Mouse (Mus musculus) lung, embryonic 15.5 days (tissue): ENCODE data around the gene Oxsr1. TPM values are rescaled to one million over a fixed set of nuclear protein-coding genes. Genes with fewer than 3 reads are reported as not detected.

ENCODE experiments used
- ATAC-seq: fragments of 200-750 bp; cut with Nextera tagmentation; 2 replicates; pipeline ENCODE4 v1.8.0; 2017; ENCODE audit warnings: moderate number of reproducible peaks, borderline replicate concordance; ENCODE audit not compliant: low FRiP score, low TSS enrichment; ENCODE audit errors: extremely low read depth
- H3K27ac ChIP-seq: fragments of 300-500 bp; sonication (generic); 2 replicates; pipeline ENCODE4 v1.5.1; 2015; ENCODE audit warnings: moderate library complexity, mild to moderate bottlenecking, inconsistent platforms
- H3K27me3 ChIP-seq: fragments of 300-500 bp; sonication (generic); 2 replicates; pipeline ENCODE4 v1.6.1; 2015; ENCODE audit warnings: inconsistent platforms
- H3K36me3 ChIP-seq: fragments of 300-500 bp; sonication (generic); 2 replicates; pipeline ENCODE4 v1.6.1; 2015; ENCODE audit warnings: inconsistent platforms
- H3K4me1 ChIP-seq: fragments of 300-500 bp; sonication (generic); 2 replicates; pipeline ENCODE4 v1.6.1; 2015; ENCODE audit warnings: inconsistent platforms
- H3K4me2 ChIP-seq: fragments of 300-500 bp; sonication (generic); 2 replicates; pipeline ENCODE4 v1.6.1; 2015; ENCODE audit warnings: inconsistent platforms, mild to moderate bottlenecking, moderate library complexity
- H3K4me3 ChIP-seq: fragments of 300-500 bp; sonication (generic); 2 replicates; pipeline ENCODE4 v1.5.1; 2015; ENCODE audit warnings: mild to moderate bottlenecking, inconsistent platforms
- H3K9ac ChIP-seq: fragments of 300-500 bp; sonication (generic); 2 replicates; pipeline ENCODE4 v1.6.1; 2015; ENCODE audit warnings: inconsistent platforms
- H3K9me3 ChIP-seq: fragments of 300-500 bp; sonication (generic); 2 replicates; pipeline ENCODE4 v1.6.1; 2016; ENCODE audit warnings: inconsistent platforms
- WGBS: fragments of 180-500 bp; shearing (Covaris S2); methylation state at CpG from one replicate; pipeline ENCODE4 v1.1.7; 2015; 5-methylcytosine and 5-hydroxymethylcytosine counted together
- polyA plus RNA-seq: library from polyadenylated mRNA; unstranded; fragments of >200 nt; fragmentation: Nextera tagmentation; extraction: Ambion mirVana; gene quantifications from 2 replicates; pipeline ENCODE4 v1.2.1, GENCODE M21; 2015

Gene Oxsr1
- polyA plus RNA-seq, 1 experiment from 2014 or later = 11.3 TPM

- peak; percentile 66; the same call in 1 of the 2 replicates for ATAC-seq
- 26% methylated on average over 4 of the region's 4 CpGs for WGBS
Measured at GRCm38 (mm10) chr9:119352060-119352459, 29.8 kb upstream of the Oxsr1 start.

DNA sequence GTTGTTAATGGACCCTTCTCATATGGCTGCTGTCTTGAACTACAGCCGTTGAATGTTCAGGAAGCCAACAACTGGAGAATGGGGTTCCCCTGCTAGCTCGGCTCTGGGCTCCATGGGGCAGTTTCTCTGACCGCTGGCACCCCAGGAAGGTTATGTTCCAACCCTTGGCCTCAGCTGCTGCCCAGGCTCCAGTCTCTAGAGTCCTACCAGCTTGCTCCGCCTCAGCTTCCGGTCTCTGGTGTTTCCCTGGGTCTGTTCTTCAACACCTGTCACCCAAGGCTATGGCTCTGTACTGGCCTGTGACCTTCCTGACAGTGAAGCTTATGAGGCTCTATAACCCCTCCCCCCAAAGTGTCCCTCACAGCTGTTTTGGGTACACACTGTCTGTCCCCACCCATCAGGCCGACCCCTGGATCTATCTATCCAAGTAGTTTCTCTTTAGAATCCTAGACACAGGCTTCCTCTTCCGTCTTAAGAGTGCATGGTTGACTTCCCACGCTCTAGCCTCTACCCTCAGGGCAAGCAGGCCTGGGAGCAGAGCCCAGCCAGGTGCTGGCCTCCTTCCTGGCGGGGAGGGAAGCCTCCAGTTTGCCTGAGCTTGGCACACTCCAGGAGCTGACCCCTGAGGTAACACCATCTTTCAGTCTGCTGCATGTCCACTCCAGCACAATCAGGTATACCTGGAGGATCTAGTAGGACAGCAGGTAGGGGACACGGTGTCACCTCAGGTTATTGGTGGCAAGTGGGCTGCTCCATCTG, 28.9 kb upstream of the Oxsr1 start:
- Histone ChIP-seq H3K4me3 (no peak overlapping the region), H3K27ac (no peak overlapping the region), H3K9ac (no peak overlapping the region), H3K9me3 (no peaks in the 10 kb centered on the region), H3K36me3 (peaks cover 41% of the 10 kb centered on the region), H3K4me1 (no peaks in the 10 kb centered on the region), H3K4me2 (no peak overlapping the region), H3K27me3 (no peaks in the 10 kb centered on the region)
- no peak for ATAC-seq
- 85% methylated on average over 10 of the region's 10 CpGs for WGBS

More at GRCm38 (mm10) chr9:119352060-119352459, 29.8 kb upstream of the Oxsr1 start:
- Histone ChIP-seq H3K9ac (no peak overlapping the region), H3K36me3 (peaks cover 34% of the 10 kb centered on the region), H3K9me3 (no peaks in the 10 kb centered on the region), H3K27ac (no peak overlapping the region), H3K4me1 (no peaks in the 10 kb centered on the region), H3K4me3 (no peak overlapping the region), H3K4me2 (no peak overlapping the region), H3K27me3 (no peaks in the 10 kb centered on the region)

- Histone ChIP-seq H3K4me2 (no peak overlapping the region), H3K36me3 (peaks cover 47% of the 10 kb centered on the region), H3K27me3 (no peaks in the 10 kb centered on the region), H3K9ac (no peak overlapping the region), H3K9me3 (no peaks in the 10 kb centered on the region), H3K4me1 (no peaks in the 10 kb centered on the region), H3K4me3 (no peak overlapping the region), H3K27ac (no peak overlapping the region)
- no peak for ATAC-seq
- 88% methylated on average over 3 of the region's 3 CpGs for WGBS
Measured at GRCm38 (mm10) chr9:119350531-119350930, 28.3 kb upstream of the Oxsr1 start.

- Histone ChIP-seq H3K4me2 (no peak overlapping the region), H3K27ac (no peak overlapping the region), H3K9ac (no peak overlapping the region), H3K9me3 (no peaks in the 10 kb centered on the region), H3K4me3 (no peak overlapping the region), H3K4me1 (peaks cover 13% of the 10 kb centered on the region), H3K27me3 (no peaks in the 10 kb centered on the region), H3K36me3 (peaks cover 65% of the 10 kb centered on the region)
- no peak for ATAC-seq
- 87% methylated on average over 8 of the region's 8 CpGs for WGBS
Measured at GRCm38 (mm10) chr9:119346376-119346775, 24.1 kb upstream of the Oxsr1 start.

- Histone ChIP-seq H3K4me3 (peak overlapping the region; percentile 66; the same call in 1 of the 2 replicates), H3K9ac (no peak overlapping the region), H3K27me3 (no peaks in the 10 kb centered on the region), H3K36me3 (peaks cover 43% of the 10 kb centered on the region), H3K4me2 (peak overlapping the region; percentile 86; the same call in 1 of the 2 replicates), H3K4me1 (peaks cover 32% of the 10 kb centered on the region), H3K27ac (no peak overlapping the region), H3K9me3 (no peaks in the 10 kb centered on the region)
- ATAC-seq = no peak
- 80% methylated on average over 7 of the region's 7 CpGs for WGBS
Measured at GRCm38 (mm10) chr9:119342728-119343127, 20.5 kb upstream of the Oxsr1 start.

GRCm38 (mm10) chr9:119340909-119341816, 18.9 kb upstream of the Oxsr1 start, which contains the start of gene Myd88:
Gene Myd88, minus strand, starts transcription at chr9:119341411.
- Histone ChIP-seq H3K36me3 (peaks cover 42% of the 10 kb centered on the region), H3K27ac (peak within 1 kb of the TSS; percentile 94), H3K9ac (peak within 1 kb of the TSS; percentile 80), H3K4me3 (peak within 1 kb of the TSS; percentile 66), H3K9me3 (no peaks in the 10 kb centered on the region), H3K4me1 (peaks cover 32% of the 10 kb centered on the region), H3K27me3 (no peaks in the 10 kb centered on the region), H3K4me2 (peak within 1 kb of the TSS; percentile 86)
- WGBS = under 1% methylated on average over 68 of the region's 68 CpGs
- ATAC-seq = peak; percentile 98

- 2% methylated on average over 8 of the region's 8 CpGs for WGBS
- peak overlapping the region; percentile 80 for H3K9ac ChIP-seq
- no peak for ATAC-seq
- H3K9me3 ChIP-seq = no peaks in the 10 kb centered on the region
- peak overlapping the region; percentile 66 for H3K4me3 ChIP-seq
- H3K4me2 ChIP-seq = peak overlapping the region; percentile 86
- no peaks in the 10 kb centered on the region for H3K27me3 ChIP-seq
- H3K4me1 ChIP-seq = peaks cover 32% of the 10 kb centered on the region
- H3K27ac ChIP-seq = peak overlapping the region; percentile 94
- H3K36me3 ChIP-seq = peaks cover 32% of the 10 kb centered on the region
Measured at GRCm38 (mm10) chr9:119340212-119340580, 18.0 kb upstream of the Oxsr1 start.

DNA sequence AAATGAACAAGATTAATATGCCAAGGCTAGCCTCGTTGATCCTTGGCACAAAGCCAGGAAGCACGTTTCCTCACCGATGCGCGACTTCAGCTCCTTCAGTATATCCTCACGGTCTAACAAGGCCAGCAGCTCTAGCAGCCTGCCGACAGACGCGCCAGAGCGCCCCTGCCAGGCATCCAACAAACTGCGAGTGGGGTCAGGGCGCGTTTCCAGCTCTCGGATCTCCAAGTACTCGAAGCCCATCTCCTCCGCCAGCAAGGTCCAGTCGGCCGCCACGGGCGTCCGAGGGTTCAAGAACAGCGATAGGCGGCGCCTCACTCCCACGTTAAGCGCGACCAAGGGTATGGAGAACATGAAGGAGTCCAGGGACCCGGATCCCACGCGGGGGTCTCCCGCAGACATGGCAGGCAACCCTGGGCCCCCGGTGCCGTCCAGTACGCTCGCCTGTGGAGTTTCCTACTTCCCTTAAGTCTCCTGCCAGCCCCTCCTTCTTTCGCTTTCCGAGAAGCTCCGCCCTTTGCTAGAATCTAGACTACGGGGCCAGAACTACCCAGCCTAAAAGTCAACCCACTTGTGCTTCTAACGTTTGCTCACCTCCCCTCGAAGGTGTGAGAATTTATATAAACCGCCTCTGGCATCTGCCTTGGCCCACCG, 17.5 kb upstream of the Oxsr1 start, which contains the start of gene Acaa1a:
Gene Acaa1a, plus strand, starts transcription at position 119 of the 654 bp plus-strand sequence.
- Histone ChIP-seq H3K27ac (peak within 1 kb of the TSS; percentile 94), H3K36me3 (peaks cover 27% of the 10 kb centered on the region), H3K4me1 (peaks cover 33% of the 10 kb centered on the region), H3K4me2 (peak within 1 kb of the TSS; percentile 86), H3K9ac (peak within 1 kb of the TSS; percentile 80), H3K4me3 (peak within 1 kb of the TSS; percentile 66), H3K9me3 (no peaks in the 10 kb centered on the region), H3K27me3 (no peaks in the 10 kb centered on the region)
- no peak for ATAC-seq
- under 1% methylated on average over 43 of the region's 43 CpGs for WGBS

- ATAC-seq = no peak
- Histone ChIP-seq H3K27ac (no peak overlapping the region), H3K27me3 (no peaks in the 10 kb centered on the region), H3K9me3 (no peaks in the 10 kb centered on the region), H3K4me1 (peaks cover 39% of the 10 kb centered on the region), H3K9ac (peak overlapping the region; percentile 80; the same call in 1 of the 2 replicates), H3K4me3 (peak overlapping the region; percentile 66), H3K36me3 (peaks cover 22% of the 10 kb centered on the region), H3K4me2 (peak overlapping the region; percentile 86)
- WGBS = 39% methylated on average over 7 of the region's 7 CpGs
Measured at GRCm38 (mm10) chr9:119339106-119339505, 16.9 kb upstream of the Oxsr1 start.

- H3K27me3 ChIP-seq = no peaks in the 10 kb centered on the region
- H3K4me2 ChIP-seq = no peak overlapping the region
- WGBS = 83% methylated on average over 3 of the region's 3 CpGs
- H3K4me1 ChIP-seq = peaks cover 43% of the 10 kb centered on the region
- peaks cover 15% of the 10 kb centered on the region for H3K36me3 ChIP-seq
- ATAC-seq = no peak
- no peak overlapping the region for H3K27ac ChIP-seq
- no peak overlapping the region for H3K9ac ChIP-seq
- no peaks in the 10 kb centered on the region for H3K9me3 ChIP-seq
- H3K4me3 ChIP-seq = no peak overlapping the region
Measured at GRCm38 (mm10) chr9:119338350-119338749, 16.1 kb upstream of the Oxsr1 start.

- H3K27ac ChIP-seq = no peak overlapping the region
- no peaks in the 10 kb centered on the region for H3K9me3 ChIP-seq
- no peak for ATAC-seq
- no peak overlapping the region for H3K9ac ChIP-seq
- WGBS = 92% methylated on average over 14 of the region's 14 CpGs
- H3K4me1 ChIP-seq = peaks cover 42% of the 10 kb centered on the region
- H3K36me3 ChIP-seq = peaks cover 13% of the 10 kb centered on the region
- H3K27me3 ChIP-seq = no peaks in the 10 kb centered on the region
- no peak overlapping the region for H3K4me3 ChIP-seq
- no peak overlapping the region for H3K4me2 ChIP-seq
Measured at GRCm38 (mm10) chr9:119337842-119338241, 15.6 kb upstream of the Oxsr1 start.
